ENCODE assay signal across 27 mouse cellular contexts in the genomic region with DNA sequence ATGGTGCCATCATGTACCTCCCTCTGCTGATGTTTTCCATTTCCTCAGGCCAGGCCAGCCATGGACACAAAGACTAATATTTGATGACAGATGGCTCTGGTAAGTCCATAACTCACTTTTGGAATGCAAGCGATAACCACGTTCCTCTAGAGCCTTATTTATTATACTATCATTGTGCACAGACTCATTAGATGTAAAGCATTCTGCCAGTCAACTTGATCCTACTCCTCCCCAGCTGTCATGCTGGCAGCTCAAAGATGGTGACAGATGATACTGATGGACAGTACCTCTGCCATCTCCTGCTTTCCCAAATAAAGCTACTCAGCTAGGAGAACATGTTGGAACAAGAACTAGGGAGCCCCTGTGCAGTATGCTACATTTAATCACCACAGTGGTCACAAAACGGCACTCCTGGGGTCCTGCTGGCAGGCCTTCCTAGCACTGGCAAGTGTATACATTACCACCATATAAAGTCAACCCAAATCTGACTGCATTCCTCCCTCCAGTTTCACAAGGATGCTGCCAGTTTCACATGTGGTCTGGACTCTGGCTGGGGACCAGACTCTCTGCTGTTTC. TPM values are rescaled to one million over a fixed set of nuclear protein-coding genes. Genes with fewer than 3 reads are reported as not detected.
A peak's percentile ranks its signal among the peaks of the same experiment; 100 is the strongest.
DNase-seq lines count a peak whose midpoint lies in the region; ATAC-seq and TF ChIP-seq lines count a peak whose summit lies in the region.
"Had no signal": no experiment of that assay in that cellular context is flagged by ENCODE, and none has a peak within 500 bp of the region (broad histone marks: within the 10 kb centered on the region; RNA-seq: fewer than 3 reads in every experiment).

No protein-coding gene starts in this region.

- peak; percentile 7 to 18 for DNase-seq in cerebellum, postnatal 14 days
- no peak for DNase-seq in cerebellum, adult 11-12 months
- no peak for DNase-seq in hindbrain, embryonic 10.5 days (ENCODE audit: low spot score)
- DNase-seq in limb, embryonic 10.5 days (ENCODE audit: low spot score) = no peak
- peak; percentile 32 for DNase-seq in brain, embryonic 14.5 days (ENCODE audit: low read depth)
- DNase-seq in spleen, postnatal 14 days (ENCODE audit: low spot score in 2 of 2) = no peak
- DNase-seq: adrenal gland, postnatal 10 days; cerebellum, adult 11 months; cerebellum, postnatal 25 days; kidney, adult 9 months; kidney, postnatal 10 days; liver, embryonic 13.5 days; lung, adult 18-20 months; lung, postnatal 4 days; right cerebral cortex, postnatal 4 days had no signal

- no peak for TF ChIP-seq CTCF in brain, embryonic 14.5 days (IDR thresholded peaks at IDR 0.05; ENCODE audit: borderline replicate concordance, extremely low read depth, insufficient read depth, insufficient read length)

- H3K9ac ChIP-seq in hindbrain, embryonic 15.5 days = no peak overlapping the region
- no peak overlapping the region for H3K9ac ChIP-seq in limb, embryonic 13.5 days
- H3K9ac ChIP-seq: forebrain, embryonic 15.5 days; heart, embryonic 15.5 days; limb, embryonic 15.5 days; liver, embryonic 13.5 days; midbrain, embryonic 13.5 days had no signal

- no peak for TF ChIP-seq POLR2A in brain, embryonic 14.5 days (IDR thresholded peaks at IDR 0.05; ENCODE audit: borderline replicate concordance, extremely low read depth, insufficient read depth, insufficient read length, poor library complexity, severe bottlenecking)

- H3K36me3 ChIP-seq in hindbrain, embryonic 15.5 days = no peaks in the 10 kb centered on the region
- no peaks in the 10 kb centered on the region for H3K36me3 ChIP-seq in hindbrain, embryonic 10.5 days
- no peaks in the 10 kb centered on the region for H3K36me3 ChIP-seq in limb, embryonic 13.5 days
- no peaks in the 10 kb centered on the region for H3K36me3 ChIP-seq in limb, embryonic 10.5 days
- H3K36me3 ChIP-seq: forebrain, embryonic 10.5 days; forebrain, embryonic 15.5 days; heart, embryonic 15.5 days; liver, embryonic 13.5 days; midbrain, embryonic 13.5 days had no signal

- 66% methylated on average over 3 of the region's 3 CpGs for WGBS in hindbrain, embryonic 15.5 days
- WGBS in hindbrain, embryonic 10.5 days = 89% methylated on average over 3 of the region's 3 CpGs
- 59% methylated on average over 3 of the region's 3 CpGs for WGBS in limb, embryonic 13.5 days
- 76% methylated on average over 3 of the region's 3 CpGs for WGBS in limb, embryonic 10.5 days

- 0 out of 2 replicates have a peak, but pooled peaks have one; percentile 19 for ATAC-seq in hindbrain, embryonic 15.5 days (ENCODE audit: low FRiP score, low read depth)
- peak; percentile 44; the same call in 1 of the 2 replicates for ATAC-seq in limb, embryonic 13.5 days (ENCODE audit: low FRiP score, low read depth)
- ATAC-seq: forebrain, embryonic 15.5 days; intestine, postnatal 0 days; lung, postnatal 0 days; midbrain, embryonic 13.5 days; Patski had no signal

- H3K27ac ChIP-seq in hindbrain, embryonic 15.5 days (replicated peaks) = no peak overlapping the region
- no peak overlapping the region for H3K27ac ChIP-seq in hindbrain, embryonic 10.5 days
- H3K27ac ChIP-seq in limb, embryonic 13.5 days = no peak overlapping the region
- H3K27ac ChIP-seq in limb, embryonic 10.5 days = no peak overlapping the region
- H3K27ac ChIP-seq: forebrain, embryonic 10.5 days; forebrain, embryonic 15.5 days; heart, embryonic 15.5 days; limb, embryonic 15.5 days; liver, embryonic 13.5 days; midbrain, embryonic 13.5 days had no signal

- H3K4me1 ChIP-seq in hindbrain, embryonic 15.5 days (replicated peaks) = no peaks in the 10 kb centered on the region
- no peaks in the 10 kb centered on the region for H3K4me1 ChIP-seq in hindbrain, embryonic 10.5 days (replicated peaks)
- no peaks in the 10 kb centered on the region for H3K4me1 ChIP-seq in limb, embryonic 13.5 days
- H3K4me1 ChIP-seq in limb, embryonic 10.5 days = no peaks in the 10 kb centered on the region
- H3K4me1 ChIP-seq: forebrain, embryonic 10.5 days; forebrain, embryonic 15.5 days; heart, embryonic 15.5 days; liver, embryonic 13.5 days; megakaryocyte, embryonic 14.5 days; midbrain, embryonic 13.5 days had no signal

- H3K9me3 ChIP-seq in hindbrain, embryonic 15.5 days = no peaks in the 10 kb centered on the region
- H3K9me3 ChIP-seq in hindbrain, embryonic 10.5 days = no peaks in the 10 kb centered on the region
- no peaks in the 10 kb centered on the region for H3K9me3 ChIP-seq in limb, embryonic 13.5 days
- no peaks in the 10 kb centered on the region for H3K9me3 ChIP-seq in limb, embryonic 10.5 days (replicated peaks)
- H3K9me3 ChIP-seq: forebrain, embryonic 10.5 days; forebrain, embryonic 15.5 days; G1E; heart, embryonic 15.5 days; limb, embryonic 15.5 days; liver, embryonic 13.5 days; megakaryocyte, embryonic 14.5 days; midbrain, embryonic 13.5 days had no signal

- H3K4me2 ChIP-seq in hindbrain, embryonic 15.5 days = no peak overlapping the region
- H3K4me2 ChIP-seq in limb, embryonic 13.5 days (replicated peaks) = no peak overlapping the region
- H3K4me2 ChIP-seq: forebrain, embryonic 15.5 days; heart, embryonic 15.5 days; limb, embryonic 15.5 days; liver, embryonic 13.5 days; midbrain, embryonic 13.5 days had no signal

- H3K27me3 ChIP-seq in hindbrain, embryonic 15.5 days = no peaks in the 10 kb centered on the region
- H3K27me3 ChIP-seq in hindbrain, embryonic 10.5 days (ENCODE audit: insufficient read depth, poor library complexity, severe bottlenecking) = no peaks in the 10 kb centered on the region
- H3K27me3 ChIP-seq in limb, embryonic 13.5 days = no peaks in the 10 kb centered on the region
- H3K27me3 ChIP-seq in limb, embryonic 10.5 days (ENCODE audit: low read depth, poor library complexity, severe bottlenecking) = no peaks in the 10 kb centered on the region
- H3K27me3 ChIP-seq: forebrain, embryonic 15.5 days; heart, embryonic 15.5 days; limb, embryonic 15.5 days; liver, embryonic 13.5 days; Patski had no signal

- H3K4me3 ChIP-seq in hindbrain, embryonic 15.5 days = no peak overlapping the region
- no peak overlapping the region for H3K4me3 ChIP-seq in hindbrain, embryonic 10.5 days
- H3K4me3 ChIP-seq in limb, embryonic 13.5 days = no peak overlapping the region
- H3K4me3 ChIP-seq in limb, embryonic 10.5 days = no peak overlapping the region
- H3K4me3 ChIP-seq: forebrain, embryonic 10.5 days; forebrain, embryonic 15.5 days; heart, embryonic 15.5 days; limb, embryonic 15.5 days; liver, embryonic 13.5 days; megakaryocyte, embryonic 14.5 days; midbrain, embryonic 13.5 days had no signal

RNA-seq across cellular contexts. Expression of gene Xrn2, which starts 37.3 kb away (rescaled TPM):
- 62.4 and 65.1 TPM in 2 replicates for polyA plus RNA-seq in hindbrain, embryonic 15.5 days (2015; fragmentation: Nextera tagmentation; extraction: Ambion mirVana)
- 65.7 and 81.2 TPM in 2 replicates for polyA plus RNA-seq in hindbrain, embryonic 10.5 days (2016; fragmentation: Nextera tagmentation; extraction: Ambion mirVana)
- polyA plus RNA-seq in limb, embryonic 13.5 days (2015; fragmentation: Nextera tagmentation; extraction: Ambion mirVana) = 85.0 and 87.5 TPM in 2 replicates
- 83.7 and 91.2 TPM in 2 replicates for polyA plus RNA-seq in limb, embryonic 10.5 days (2016; fragmentation: Nextera tagmentation; extraction: Ambion mirVana)
- 54.2 and 55.9 TPM in 2 replicates for polyA plus RNA-seq in brain, embryonic 14.5 days (2012; rRNA removed)

Comparison
In these comparisons a context has a peak if more than half of its experiments do, and no peak if none do; other contexts are left out.
1. DNase-seq: peak in cerebellum, postnatal 14 days (2 of 2) and brain, embryonic 14.5 days (single experiment); none in cerebellum, adult 11-12 months (single experiment), hindbrain, embryonic 10.5 days (single experiment), limb, embryonic 10.5 days (single experiment) and spleen, postnatal 14 days (0 of 2).